24 mouse cellular contexts compared by ENCODE assay signal in the genomic region with DNA sequence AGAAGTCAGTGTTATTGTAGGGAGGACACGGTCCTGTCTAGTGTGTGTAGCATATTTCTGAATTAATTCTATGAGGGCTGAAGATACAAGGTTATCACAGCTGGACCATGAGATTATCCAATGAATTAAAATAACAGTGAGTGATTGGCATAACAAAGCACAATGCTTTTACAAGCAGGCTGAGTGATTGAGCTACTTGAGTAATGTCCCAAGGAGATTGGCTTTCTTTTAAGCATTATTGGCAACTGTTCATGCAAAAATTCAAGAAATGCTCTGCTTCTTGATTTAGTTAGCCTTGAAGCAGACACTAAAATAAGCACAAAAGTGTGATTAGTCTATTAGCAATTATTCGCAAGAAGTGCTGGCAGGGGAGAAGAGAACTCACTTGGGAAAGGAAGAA.
"Had no signal": no experiment of that assay in that cellular context is flagged by ENCODE, and none has a peak within 500 bp of the region (broad histone marks: within the 10 kb centered on the region; RNA-seq: fewer than 3 reads in every experiment).

No protein-coding gene starts in this region.

- H3K36me3 ChIP-seq: heart, embryonic 12.5 days; hindbrain, embryonic 13.5 days; hindbrain, embryonic 15.5 days; limb, embryonic 10.5 days; limb, embryonic 12.5 days; liver, embryonic 13.5 days; liver, embryonic 15.5 days had no signal

- H3K9me3 ChIP-seq: heart, embryonic 12.5 days; hindbrain, embryonic 13.5 days; hindbrain, embryonic 15.5 days; limb, embryonic 10.5 days; limb, embryonic 12.5 days; liver, embryonic 13.5 days; liver, embryonic 15.5 days had no signal

- H3K27me3 ChIP-seq: heart, embryonic 12.5 days; hindbrain, embryonic 13.5 days; hindbrain, embryonic 15.5 days; limb, embryonic 12.5 days; liver, embryonic 13.5 days; liver, embryonic 15.5 days had no signal

- H3K9ac ChIP-seq: heart, embryonic 12.5 days; hindbrain, embryonic 13.5 days; hindbrain, embryonic 15.5 days; limb, embryonic 12.5 days; liver, embryonic 13.5 days; liver, embryonic 15.5 days; liver, postnatal 0 days had no signal

- H3K4me1 ChIP-seq: heart, embryonic 12.5 days; hindbrain, embryonic 13.5 days; hindbrain, embryonic 15.5 days; limb, embryonic 10.5 days; limb, embryonic 12.5 days; liver, embryonic 13.5 days; liver, embryonic 15.5 days had no signal

- H3K4me3 ChIP-seq: heart, adult 2 months; heart, embryonic 12.5 days; hindbrain, embryonic 13.5 days; hindbrain, embryonic 15.5 days; layer of hippocampus, adult 2 months; left cerebral cortex, adult 2 months; limb, embryonic 10.5 days; limb, embryonic 12.5 days; liver, embryonic 13.5 days; liver, embryonic 15.5 days had no signal

- DNase-seq: gastrocnemius, postnatal 14 days; gastrocnemius, postnatal 36 days; heart, adult 11 months; heart, adult 2 months; heart, postnatal 10 days; kidney, adult 11 months; kidney, adult 8-10 months; kidney, postnatal 10 days; kidney, postnatal 25 days; kidney, postnatal 4 days; liver; liver, embryonic 13.5 days; liver, postnatal 0 days had no signal

- ATAC-seq: hindbrain, postnatal 0 days; intestine, embryonic 16.5 days; liver, postnatal 0 days had no signal

- H3K4me2 ChIP-seq: heart, embryonic 12.5 days; hindbrain, embryonic 13.5 days; hindbrain, embryonic 15.5 days; limb, embryonic 12.5 days; liver, embryonic 11.5 days; liver, embryonic 13.5 days; liver, embryonic 15.5 days had no signal

- H3K27ac ChIP-seq: heart, adult 2 months; hindbrain, embryonic 13.5 days; hindbrain, embryonic 15.5 days; hindbrain, postnatal 0 days; layer of hippocampus, adult 2 months; left cerebral cortex, adult 2 months; limb, embryonic 10.5 days; limb, embryonic 12.5 days; liver, embryonic 13.5 days; liver, embryonic 15.5 days had no signal
